Mouse (Mus musculus) G1E (cell line): ENCODE measurements around the gene Trp53rka.

Experiments
- CTCF ChIP-seq: IDR thresholded peaks from 2 replicates; pipeline ENCODE4 v1.5.1; 2012; ENCODE audit warnings: low read depth, low read length, inconsistent platforms, mixed read lengths
- GATA1 ChIP-seq: IDR thresholded peaks from 2 replicates; pipeline ENCODE4 v1.6.1; 2012; ENCODE audit warnings: borderline replicate concordance, low read length, inconsistent platforms, mixed read lengths
- GATA2 ChIP-seq: IDR thresholded peaks from 2 replicates; pipeline ENCODE4 v1.6.1; 2012; ENCODE audit warnings: low read depth, low read length, inconsistent platforms, borderline replicate concordance
- TAL1 ChIP-seq: conservative IDR thresholded peaks from 2 replicates; pipeline ENCODE4 v1.6.1; 2012; ENCODE audit warnings: low read depth, low read length, inconsistent platforms, mixed read lengths

DNA sequence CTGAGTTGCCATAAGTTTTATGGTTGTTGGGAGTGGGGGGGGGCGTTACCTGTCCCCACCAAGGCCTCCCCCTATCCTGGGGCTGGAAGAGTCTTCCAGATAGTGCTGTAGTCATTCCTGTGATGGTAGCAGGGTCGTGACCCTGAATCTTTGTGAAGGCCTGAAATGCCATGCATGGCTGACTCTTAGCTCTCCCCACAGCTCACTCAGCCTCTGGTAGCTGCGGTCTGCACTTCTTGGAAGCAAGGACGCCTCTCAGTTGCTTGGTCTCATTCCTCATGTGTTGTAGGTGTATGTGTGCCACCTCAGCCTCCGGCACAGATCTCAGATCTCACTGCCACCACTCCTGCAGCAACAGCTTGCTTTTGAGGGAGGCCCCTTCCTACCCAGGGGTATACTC lies 17.3 kb downstream of the Trp53rka start:
- no peak for TF ChIP-seq CTCF
- TF ChIP-seq GATA1: no peak
- no peak for TF ChIP-seq TAL1
- no peak for TF ChIP-seq GATA2
